ENCODE assay signal across 18 mouse cellular contexts in the genomic region with DNA sequence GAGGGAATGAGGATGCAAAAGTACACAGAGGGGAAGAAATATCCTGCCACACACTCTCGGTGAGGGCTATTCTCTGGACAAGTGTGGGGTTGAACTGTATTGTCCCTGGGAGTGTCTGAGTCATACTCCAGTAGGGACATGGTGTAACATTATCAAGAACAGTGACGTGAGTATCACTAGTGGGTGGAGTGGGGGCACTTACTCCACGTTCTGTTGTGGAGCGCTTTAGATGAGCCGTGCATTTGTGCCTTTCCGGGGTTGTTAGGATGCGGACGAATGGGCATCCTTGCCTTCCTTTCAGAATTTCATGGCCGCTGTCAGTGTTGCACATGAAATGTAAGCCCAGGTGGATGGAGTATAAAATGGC.
DNase-seq lines count a peak whose midpoint lies in the region; ATAC-seq and TF ChIP-seq lines count a peak whose summit lies in the region.
"Had no signal": no experiment of that assay in that cellular context is flagged by ENCODE, and none has a peak within 500 bp of the region (broad histone marks: within the 10 kb centered on the region; RNA-seq: fewer than 3 reads in every experiment).

No protein-coding gene starts in this region.

- no peaks in the 10 kb centered on the region for H3K9me3 ChIP-seq in heart, embryonic 13.5 days
- no peaks in the 10 kb centered on the region for H3K9me3 ChIP-seq in kidney, postnatal 0 days (replicated peaks; ENCODE audit: low read length)
- no peaks in the 10 kb centered on the region for H3K9me3 ChIP-seq in lung, postnatal 0 days (ENCODE audit: low read length)
- H3K9me3 ChIP-seq in stomach, postnatal 0 days (ENCODE audit: control insufficient read depth, low read length): no peaks in the 10 kb centered on the region
- H3K9me3 ChIP-seq: embryonic facial prominence, embryonic 13.5 days; forebrain, embryonic 13.5 days; hindbrain, embryonic 13.5 days had no signal

- no peak overlapping the region for H3K4me3 ChIP-seq in heart, embryonic 13.5 days
- no peak overlapping the region for H3K4me3 ChIP-seq in kidney, postnatal 0 days (replicated peaks; ENCODE audit: low read depth, low read length)
- H3K4me3 ChIP-seq in lung, postnatal 0 days (ENCODE audit: low read depth, low read length): no peak overlapping the region
- H3K4me3 ChIP-seq in stomach, postnatal 0 days (ENCODE audit: low read depth, low read length): no peak overlapping the region
- H3K4me3 ChIP-seq: embryonic facial prominence, embryonic 13.5 days; forebrain, embryonic 13.5 days; hindbrain, embryonic 13.5 days had no signal

- no peaks in the 10 kb centered on the region for H3K27me3 ChIP-seq in heart, embryonic 13.5 days (replicated peaks)
- H3K27me3 ChIP-seq in kidney, postnatal 0 days (ENCODE audit: insufficient read depth, low read length): no peaks in the 10 kb centered on the region
- H3K27me3 ChIP-seq in lung, postnatal 0 days (replicated peaks; ENCODE audit: insufficient read depth, low read length): no peaks in the 10 kb centered on the region
- no peaks in the 10 kb centered on the region for H3K27me3 ChIP-seq in stomach, postnatal 0 days (ENCODE audit: control insufficient read depth, insufficient read depth, low read length)
- H3K27me3 ChIP-seq: embryonic facial prominence, embryonic 13.5 days; forebrain, embryonic 13.5 days; hindbrain, embryonic 13.5 days had no signal

- no peak overlapping the region for H3K4me2 ChIP-seq in heart, embryonic 13.5 days
- H3K4me2 ChIP-seq in kidney, postnatal 0 days (ENCODE audit: low read length): no peak overlapping the region
- no peak overlapping the region for H3K4me2 ChIP-seq in lung, postnatal 0 days (replicated peaks; ENCODE audit: low read depth, low read length)
- no peak overlapping the region for H3K4me2 ChIP-seq in stomach, postnatal 0 days (replicated peaks; ENCODE audit: low read depth)
- H3K4me2 ChIP-seq: embryonic facial prominence, embryonic 13.5 days; forebrain, embryonic 13.5 days; hindbrain, embryonic 13.5 days had no signal

- H3K36me3 ChIP-seq in heart, embryonic 13.5 days: no peaks in the 10 kb centered on the region
- no peaks in the 10 kb centered on the region for H3K36me3 ChIP-seq in kidney, postnatal 0 days (ENCODE audit: insufficient read depth, low read length)
- no peaks in the 10 kb centered on the region for H3K36me3 ChIP-seq in lung, postnatal 0 days (ENCODE audit: insufficient read depth, low read length)
- H3K36me3 ChIP-seq in stomach, postnatal 0 days (ENCODE audit: control insufficient read depth, insufficient read depth, low read length): no peaks in the 10 kb centered on the region
- H3K36me3 ChIP-seq: embryonic facial prominence, embryonic 13.5 days; hindbrain, embryonic 13.5 days had no signal

- peaks cover 40% of the 10 kb centered on the region for H3K4me1 ChIP-seq in heart, embryonic 13.5 days
- 0 out of 2 replicates have a peak, but pooled peaks cover 16% of the 10 kb centered on the region for H3K4me1 ChIP-seq in kidney, postnatal 0 days (replicated peaks; ENCODE audit: insufficient read depth, low read length)
- H3K4me1 ChIP-seq in lung, postnatal 0 days (ENCODE audit: insufficient read depth, low read depth, low read length): peaks cover 5% of the 10 kb centered on the region; the same call in 1 of the 2 replicates
- H3K4me1 ChIP-seq in stomach, postnatal 0 days (replicated peaks; ENCODE audit: control insufficient read depth, insufficient read depth): no peaks in the 10 kb centered on the region
- H3K4me1 ChIP-seq: embryonic facial prominence, embryonic 13.5 days; forebrain, embryonic 13.5 days; hindbrain, embryonic 13.5 days had no signal

- DNase-seq in heart, adult 8-10 months (ENCODE audit: low spot score): no peak
- DNase-seq in kidney, postnatal 0 days (ENCODE audit: low spot score): no peak
- no peak for DNase-seq in kidney, adult 11 months
- DNase-seq in lung, postnatal 0 days (ENCODE audit: low spot score): peak; percentile 71
- DNase-seq in lung, postnatal 36 days: no peak
- no peak for DNase-seq in stomach, postnatal 0 days (ENCODE audit: low spot score)
- DNase-seq in ovary, postnatal 10 days (ENCODE audit: low spot score): no peak
- DNase-seq: adrenal gland, postnatal 25 days; B cell, adult 2 months; cerebellum, adult 18-20 months; cerebellum, adult 9-11 months; cerebellum, postnatal 36 days; heart, postnatal 10 days had no signal

- ATAC-seq in heart, embryonic 13.5 days (ENCODE audit: extremely low read depth, insufficient number of reproducible peaks, low FRiP score, low TSS enrichment): no peak
- no peak for ATAC-seq in kidney, postnatal 0 days (replicated peaks; ENCODE audit: low FRiP score, low read depth)
- ATAC-seq in lung, postnatal 0 days: peak; percentile 87
- peak; percentile 60; the same call in 1 of the 2 replicates for ATAC-seq in stomach, postnatal 0 days (ENCODE audit: low FRiP score, low TSS enrichment)
- ATAC-seq: forebrain, embryonic 13.5 days; hindbrain, postnatal 0 days had no signal

- WGBS in heart, embryonic 13.5 days: 77% methylated on average over 9 of the region's 9 CpGs
- WGBS in kidney, postnatal 0 days: 71% methylated on average over 9 of the region's 9 CpGs
- 72% methylated on average over 9 of the region's 9 CpGs for WGBS in lung, postnatal 0 days
- WGBS in stomach, postnatal 0 days: 82% methylated on average over 9 of the region's 9 CpGs

- H3K9ac ChIP-seq in heart, embryonic 13.5 days: no peak overlapping the region
- no peak overlapping the region for H3K9ac ChIP-seq in kidney, postnatal 0 days (ENCODE audit: low read depth, low read length)
- H3K9ac ChIP-seq in lung, postnatal 0 days (replicated peaks; ENCODE audit: low read depth): no peak overlapping the region
- H3K9ac ChIP-seq in stomach, postnatal 0 days (ENCODE audit: low read length): no peak overlapping the region
- H3K9ac ChIP-seq: embryonic facial prominence, embryonic 13.5 days; forebrain, embryonic 13.5 days; hindbrain, embryonic 13.5 days had no signal

- TF ChIP-seq EP300 in lung, postnatal 0 days (IDR thresholded peaks at IDR 0.05): peak; percentile 96
- TF ChIP-seq EP300 in stomach, postnatal 0 days (optimal IDR thresholded peaks at IDR 0.05): no peak

- peak overlapping the region; percentile 38 for H3K27ac ChIP-seq in heart, embryonic 13.5 days (replicated peaks)
- peak overlapping the region; percentile 42; the same call in 1 of the 2 replicates for H3K27ac ChIP-seq in kidney, postnatal 0 days
- peak overlapping the region; percentile 47 for H3K27ac ChIP-seq in lung, postnatal 0 days (ENCODE audit: low read length)
- H3K27ac ChIP-seq in stomach, postnatal 0 days (replicated peaks): no peak overlapping the region
- H3K27ac ChIP-seq: embryonic facial prominence, embryonic 13.5 days; forebrain, embryonic 13.5 days; hindbrain, embryonic 13.5 days; hindbrain, postnatal 0 days had no signal

- TF ChIP-seq CTCF in kidney, postnatal 0 days (IDR thresholded peaks at IDR 0.05; ENCODE audit: low read depth): no peak
- no peak for TF ChIP-seq CTCF in lung, postnatal 0 days (IDR thresholded peaks at IDR 0.05)
- TF ChIP-seq CTCF in stomach, postnatal 0 days (IDR thresholded peaks at IDR 0.05; ENCODE audit: low read depth): no peak

Comparison
In these comparisons a context has a peak if more than half of its experiments do, and no peak if none do; other contexts are left out.
1. ATAC-seq: peak in lung, postnatal 0 days (single experiment) and stomach, postnatal 0 days (single experiment); none in heart, embryonic 13.5 days (single experiment) and kidney, postnatal 0 days (single experiment).